Mouse (Mus musculus): ENCODE results near the gene Spsb1. TPM values are rescaled to one million over a fixed set of nuclear protein-coding genes. Genes with fewer than 3 reads are reported as not detected.

Gene Spsb1
- polyA plus RNA-seq, 1 experiment = 18.3 TPM

- no peak overlapping the region for H3K4me3 ChIP-seq (ENCODE audit: insufficient read depth, low read length)
- no peak overlapping the region for H3K27ac ChIP-seq (ENCODE audit: insufficient read depth, low read length)
- TF ChIP-seq CTCF (IDR thresholded peaks at IDR 0.05; ENCODE audit: extremely low read depth, insufficient read depth, low read length) (no peak), POLR2A (IDR thresholded peaks at IDR 0.05; ENCODE audit: extremely low read depth, insufficient read depth, low read length) (no peak)
These were observed 22.6 kb downstream of the Spsb1 start for GRCm38 (mm10) chr4:149932108-149932815.

DNA sequence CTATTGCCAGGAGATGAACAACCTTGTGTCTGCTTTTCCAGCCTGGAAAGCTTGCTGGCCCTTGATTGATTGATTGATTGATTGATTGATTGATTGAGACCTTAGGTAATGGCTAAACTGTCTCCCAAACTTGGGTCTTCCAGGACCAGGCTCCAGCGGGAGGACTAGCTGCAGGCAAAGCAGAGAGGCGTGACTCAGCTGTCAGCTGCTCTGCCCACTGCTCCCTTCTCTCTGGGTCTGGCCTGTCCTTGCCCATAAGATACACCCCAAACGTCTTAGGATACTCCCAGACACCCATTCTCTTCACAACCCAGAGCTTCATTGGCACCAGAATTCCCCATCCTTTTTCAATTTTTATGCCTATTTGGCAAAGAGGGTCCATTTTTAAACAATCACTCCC lies 24.1 kb downstream of the Spsb1 start:
- no peak overlapping the region for H3K27ac ChIP-seq (ENCODE audit: insufficient read depth, low read length)
- H3K4me3 ChIP-seq (ENCODE audit: insufficient read depth, low read length) = no peak overlapping the region
- TF ChIP-seq CTCF (IDR thresholded peaks at IDR 0.05; ENCODE audit: extremely low read depth, insufficient read depth, low read length) (no peak), POLR2A (IDR thresholded peaks at IDR 0.05; ENCODE audit: extremely low read depth, insufficient read depth, low read length) (no peak)
- no peaks in the 10 kb centered on the region for H3K4me1 ChIP-seq (ENCODE audit: control insufficient read depth, insufficient read depth, low read length)

More at GRCm38 (mm10) chr4:149932108-149932815, 22.6 kb downstream of the Spsb1 start:
- no peaks in the 10 kb centered on the region for H3K4me1 ChIP-seq (ENCODE audit: control insufficient read depth, insufficient read depth, low read length)

DNA sequence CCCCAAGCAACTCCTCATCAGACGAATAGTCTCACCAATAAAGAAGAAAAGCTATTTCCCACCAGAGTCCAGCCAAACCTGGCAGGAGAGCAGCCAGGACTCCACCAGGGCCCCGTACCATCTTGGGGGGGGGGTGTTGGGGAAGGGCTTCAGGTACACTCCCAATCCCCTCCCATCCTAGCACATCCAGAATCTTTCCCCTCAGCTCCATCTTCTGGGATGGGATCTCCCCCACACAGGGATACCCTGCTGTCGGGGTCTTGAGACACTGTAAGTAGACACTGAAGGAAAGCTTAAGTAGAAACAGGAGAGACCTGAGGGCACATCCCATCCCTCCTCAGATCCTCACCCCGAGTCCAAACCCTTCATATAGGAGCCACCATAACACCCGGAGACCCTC lies 31.8 kb downstream of the Spsb1 start:
- peaks cover 2% of the 10 kb centered on the region; the same call in 1 of the 2 replicates for H3K4me1 ChIP-seq (ENCODE audit: control insufficient read depth, insufficient read depth, low read length)
- no peak overlapping the region for H3K27ac ChIP-seq (ENCODE audit: insufficient read depth, low read length)

DNA sequence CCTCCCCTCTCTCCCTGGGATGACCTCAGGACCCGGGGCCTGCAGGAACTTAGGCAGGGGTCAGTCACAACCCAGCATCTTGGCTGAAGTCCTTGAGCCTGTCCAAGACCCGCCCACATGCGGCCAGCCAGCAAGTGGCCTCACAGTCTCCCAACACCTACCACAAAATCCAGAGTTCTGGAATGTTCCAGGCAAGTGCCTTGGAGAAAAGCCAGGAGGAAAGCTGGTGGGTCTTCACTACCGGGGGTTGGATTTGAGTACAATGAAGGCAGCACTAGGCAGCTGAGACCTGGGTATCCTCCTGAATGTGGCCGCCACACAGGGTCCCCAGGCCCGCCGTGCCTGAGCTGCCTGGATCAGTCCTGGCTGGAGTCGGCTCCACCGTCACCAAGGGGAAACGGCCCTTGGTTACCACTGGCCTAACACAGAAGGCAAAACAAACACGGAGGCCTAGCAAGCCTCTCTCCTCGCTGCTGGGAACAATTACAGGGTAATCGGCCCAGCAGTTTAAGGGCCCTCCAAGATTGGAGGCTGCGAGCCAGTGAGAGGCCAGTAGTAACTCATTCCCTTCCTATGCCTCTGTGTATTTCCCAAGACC lies 32.6 kb downstream of the Spsb1 start:
- TF ChIP-seq POLR2A (IDR thresholded peaks at IDR 0.05; ENCODE audit: extremely low read depth, insufficient read depth, low read length) = no peak
- TF ChIP-seq CTCF (IDR thresholded peaks at IDR 0.05; ENCODE audit: extremely low read depth, insufficient read depth, low read length) = no peak
- Histone ChIP-seq H3K4me3 (ENCODE audit: insufficient read depth, low read length) (no peak overlapping the region), H3K4me1 (ENCODE audit: control insufficient read depth, insufficient read depth, low read length) (peaks cover 3% of the 10 kb centered on the region; the same call in 1 of the 2 replicates), H3K27ac (ENCODE audit: insufficient read depth, low read length) (peak overlapping the region; percentile 1; the same call in 1 of the 2 replicates)

More for the DNA sequence above, 31.8 kb downstream of the Spsb1 start:
- TF ChIP-seq CTCF (IDR thresholded peaks at IDR 0.05; ENCODE audit: extremely low read depth, insufficient read depth, low read length) (no peak), POLR2A (IDR thresholded peaks at IDR 0.05; ENCODE audit: extremely low read depth, insufficient read depth, low read length) (no peak)
- no peak overlapping the region for H3K4me3 ChIP-seq (ENCODE audit: insufficient read depth, low read length)

GRCm38 (mm10) chr4:149920886-149921285 lies 34.0 kb downstream of the Spsb1 start:
- TF ChIP-seq POLR2A (IDR thresholded peaks at IDR 0.05; ENCODE audit: extremely low read depth, insufficient read depth, low read length) (no peak), CTCF (IDR thresholded peaks at IDR 0.05; ENCODE audit: extremely low read depth, insufficient read depth, low read length) (no peak)
- Histone ChIP-seq H3K4me1 (ENCODE audit: control insufficient read depth, insufficient read depth, low read length) (peaks cover 3% of the 10 kb centered on the region; the same call in 1 of the 2 replicates), H3K4me3 (ENCODE audit: insufficient read depth, low read length) (no peak overlapping the region), H3K27ac (ENCODE audit: insufficient read depth, low read length) (no peak overlapping the region)

GRCm38 (mm10) chr4:149918455-149919070 lies 36.3 kb downstream of the Spsb1 start:
- Histone ChIP-seq H3K27ac (ENCODE audit: insufficient read depth, low read length) (no peak overlapping the region), H3K4me3 (ENCODE audit: insufficient read depth, low read length) (no peak overlapping the region), H3K4me1 (ENCODE audit: control insufficient read depth, insufficient read depth, low read length) (peaks cover 3% of the 10 kb centered on the region; the same call in 1 of the 2 replicates)
- TF ChIP-seq POLR2A (IDR thresholded peaks at IDR 0.05; ENCODE audit: extremely low read depth, insufficient read depth, low read length) (no peak), CTCF (IDR thresholded peaks at IDR 0.05; ENCODE audit: extremely low read depth, insufficient read depth, low read length) (no peak)

- Histone ChIP-seq H3K4me3 (ENCODE audit: insufficient read depth, low read length) (no peak overlapping the region), H3K27ac (ENCODE audit: insufficient read depth, low read length) (no peak overlapping the region), H3K4me1 (ENCODE audit: control insufficient read depth, insufficient read depth, low read length) (peaks cover 3% of the 10 kb centered on the region)
- TF ChIP-seq POLR2A (IDR thresholded peaks at IDR 0.05; ENCODE audit: extremely low read depth, insufficient read depth, low read length) (no peak), CTCF (IDR thresholded peaks at IDR 0.05; ENCODE audit: extremely low read depth, insufficient read depth, low read length) (no peak)
These were observed 38.0 kb downstream of the Spsb1 start for GRCm38 (mm10) chr4:149916831-149917230.

DNA sequence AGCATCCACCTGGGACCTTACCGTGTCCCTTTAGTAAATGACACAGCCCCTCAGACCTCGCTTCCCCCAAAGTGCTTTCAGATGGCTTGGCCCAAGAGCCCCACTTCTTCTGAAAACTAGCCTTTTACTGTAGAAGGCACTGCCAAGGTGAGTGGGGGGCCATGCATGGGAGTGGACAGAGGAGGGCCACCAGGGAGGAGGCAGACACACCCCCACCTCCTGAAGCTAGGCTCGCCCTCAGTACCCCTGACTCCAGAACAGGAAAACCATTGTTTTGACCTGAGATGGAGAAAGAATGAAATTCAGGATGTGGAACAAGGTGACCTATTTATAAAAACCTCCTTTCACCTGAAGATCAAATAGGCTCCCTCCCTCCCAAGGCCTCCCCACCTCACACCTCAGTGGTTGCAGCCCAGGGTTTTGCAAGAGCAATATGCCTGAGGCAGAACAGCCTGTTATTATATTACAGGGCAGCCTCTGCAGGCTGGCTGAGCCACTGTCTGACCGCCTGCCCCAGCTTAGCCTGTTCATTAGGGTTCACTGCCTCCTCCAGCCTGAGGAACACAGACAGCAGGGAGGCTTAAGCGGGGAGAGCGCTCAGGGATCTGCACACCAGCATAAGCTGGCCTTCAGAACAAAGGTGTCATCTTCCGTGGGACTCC lies 41.0 kb downstream of the Spsb1 start:
- Histone ChIP-seq H3K4me1 (ENCODE audit: control insufficient read depth, insufficient read depth, low read length) (peaks cover 3% of the 10 kb centered on the region), H3K4me3 (ENCODE audit: insufficient read depth, low read length) (no peak overlapping the region), H3K27ac (ENCODE audit: insufficient read depth, low read length) (no peak overlapping the region)
- TF ChIP-seq CTCF (IDR thresholded peaks at IDR 0.05; ENCODE audit: extremely low read depth, insufficient read depth, low read length) = no peak
- TF ChIP-seq POLR2A (IDR thresholded peaks at IDR 0.05; ENCODE audit: extremely low read depth, insufficient read depth, low read length) = no peak

- Histone ChIP-seq H3K27ac (ENCODE audit: insufficient read depth, low read length) (no peak overlapping the region), H3K4me3 (ENCODE audit: insufficient read depth, low read length) (no peak overlapping the region), H3K4me1 (ENCODE audit: control insufficient read depth, insufficient read depth, low read length) (no peaks in the 10 kb centered on the region; the same call in 1 of the 2 replicates)
- TF ChIP-seq CTCF (IDR thresholded peaks at IDR 0.05; ENCODE audit: extremely low read depth, insufficient read depth, low read length) = no peak
- TF ChIP-seq POLR2A (IDR thresholded peaks at IDR 0.05; ENCODE audit: extremely low read depth, insufficient read depth, low read length) = no peak
These were observed 42.4 kb downstream of the Spsb1 start for GRCm38 (mm10) chr4:149912451-149912850.

Data from cortical plate, adult 2 months (tissue).